Comparison of ENCODE assay signal across 25 mouse cellular contexts in the genomic region with DNA sequence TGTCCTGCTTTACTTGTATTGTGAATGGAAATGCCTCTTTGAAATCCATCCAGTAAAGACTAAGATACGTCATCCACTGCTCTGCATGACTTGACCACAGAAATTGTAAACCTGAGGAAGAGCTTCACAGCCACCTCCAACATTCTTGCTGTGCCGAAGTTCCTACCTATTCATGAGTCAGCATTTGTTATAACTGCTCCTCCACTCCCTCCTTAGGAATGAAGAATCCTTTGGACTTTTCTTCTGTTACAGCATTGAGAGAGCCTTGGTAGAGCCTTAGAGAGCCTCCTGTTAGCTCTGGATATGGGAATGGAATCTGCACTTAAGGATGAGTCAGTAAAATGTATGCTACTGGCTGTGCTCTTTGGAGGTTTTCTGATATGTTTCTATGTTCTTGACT.
"Had no signal": no experiment of that assay in that cellular context is flagged by ENCODE, and none has a peak within 500 bp of the region (broad histone marks: within the 10 kb centered on the region; RNA-seq: fewer than 3 reads in every experiment).

No protein-coding gene starts in this region.

- H3K27ac ChIP-seq: gastrocnemius, adult 2 months; heart, embryonic 13.5 days; heart, embryonic 15.5 days; hindbrain, embryonic 10.5 days; hindbrain, embryonic 12.5 days; hindbrain, embryonic 14.5 days; limb, embryonic 13.5 days; limb, embryonic 15.5 days; liver, embryonic 12.5 days; liver, embryonic 14.5 days had no signal

- H3K27me3 ChIP-seq: heart, embryonic 13.5 days; heart, embryonic 15.5 days; hindbrain, embryonic 12.5 days; limb, embryonic 13.5 days; limb, embryonic 15.5 days; liver, embryonic 12.5 days had no signal

- ATAC-seq: hindbrain, embryonic 16.5 days; inflammation-experienced regulatory T-cells, adult 6 months; liver, embryonic 12.5 days had no signal

- H3K4me1 ChIP-seq: heart, embryonic 15.5 days; hindbrain, embryonic 10.5 days; hindbrain, embryonic 12.5 days; limb, embryonic 13.5 days; limb, embryonic 15.5 days; liver, embryonic 12.5 days had no signal

- H3K9ac ChIP-seq: heart, embryonic 13.5 days; heart, embryonic 15.5 days; hindbrain, embryonic 12.5 days; hindbrain, embryonic 14.5 days; limb, embryonic 13.5 days; limb, embryonic 15.5 days; liver, embryonic 12.5 days; liver, embryonic 14.5 days had no signal

- H3K9me3 ChIP-seq: heart, embryonic 13.5 days; heart, embryonic 15.5 days; hindbrain, embryonic 10.5 days; hindbrain, embryonic 12.5 days; limb, embryonic 13.5 days; limb, embryonic 15.5 days; liver, embryonic 12.5 days had no signal

- DNase-seq: gastrocnemius, adult 2 months; gastrocnemius, postnatal 10 days; gastrocnemius, postnatal 25 days; heart, adult 18-20 months; heart, postnatal 14 days; heart, postnatal 4 days; kidney, adult 11 months; kidney, adult 8-10 months; kidney, postnatal 14 days; kidney, postnatal 36 days; layer of hippocampus, adult 9-11 months; layer of hippocampus, postnatal 36 days; left cerebral cortex, postnatal 4 days had no signal

- H3K36me3 ChIP-seq: heart, embryonic 13.5 days; heart, embryonic 15.5 days; hindbrain, embryonic 10.5 days; hindbrain, embryonic 12.5 days; limb, embryonic 13.5 days; limb, embryonic 15.5 days; liver, embryonic 12.5 days had no signal

- H3K4me2 ChIP-seq: heart, embryonic 11.5 days; heart, embryonic 13.5 days; heart, embryonic 15.5 days; hindbrain, embryonic 12.5 days; hindbrain, embryonic 14.5 days; limb, embryonic 13.5 days; limb, embryonic 15.5 days; liver, embryonic 12.5 days had no signal

- H3K4me3 ChIP-seq: gastrocnemius, adult 2 months; heart, embryonic 13.5 days; heart, embryonic 15.5 days; hindbrain, embryonic 10.5 days; hindbrain, embryonic 12.5 days; limb, embryonic 13.5 days; limb, embryonic 15.5 days; liver, embryonic 12.5 days had no signal
